21 mouse cellular contexts compared by ENCODE assay signal in the genomic region with DNA sequence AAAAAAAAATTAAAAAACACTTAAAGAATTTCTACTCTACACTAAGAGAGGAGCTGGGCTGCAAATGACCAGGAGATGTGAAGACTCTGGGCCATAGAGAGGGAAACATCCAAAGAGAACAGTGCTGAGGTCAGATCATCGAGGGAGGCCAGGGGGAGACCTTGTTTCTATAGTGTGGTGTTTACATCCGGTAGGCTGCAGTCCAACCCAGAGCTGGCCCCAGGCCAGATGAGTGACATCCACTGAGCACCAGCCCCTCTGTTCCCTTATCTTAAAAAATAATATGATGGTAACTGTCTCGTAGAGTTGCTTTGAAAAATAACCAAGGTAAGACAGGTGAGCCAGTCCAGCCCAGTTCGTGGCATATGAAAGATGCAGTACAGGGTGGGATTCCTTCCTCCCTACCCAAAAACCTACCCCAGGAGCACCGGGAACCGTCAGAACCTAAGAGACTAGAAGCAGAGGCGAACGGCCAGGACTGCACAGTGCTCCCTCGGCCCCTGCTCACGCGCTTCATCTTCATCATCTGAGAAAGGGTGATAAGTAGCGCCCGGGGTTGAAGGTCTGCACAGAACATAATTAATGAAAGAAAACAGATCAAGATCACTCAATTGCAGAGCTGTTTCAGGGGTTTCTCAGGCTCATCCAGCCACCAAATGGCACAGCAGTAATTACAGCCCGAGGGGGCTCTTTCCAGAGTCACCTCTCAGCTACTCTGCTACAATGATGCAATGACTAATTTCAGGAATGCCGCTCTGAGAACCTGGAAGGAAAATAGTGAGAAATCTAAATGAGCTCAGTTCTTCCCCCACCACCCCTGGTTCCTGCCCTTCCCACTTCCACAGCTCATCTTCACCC. TPM values are rescaled to one million over a fixed set of nuclear protein-coding genes. Genes with fewer than 3 reads are reported as not detected.
DNase-seq lines count a peak whose midpoint lies in the region; ATAC-seq and TF ChIP-seq lines count a peak whose summit lies in the region.
"Had no signal": no experiment of that assay in that cellular context is flagged by ENCODE, and none has a peak within 500 bp of the region (broad histone marks: within the 10 kb centered on the region; RNA-seq: fewer than 3 reads in every experiment).

No protein-coding gene starts in this region.

- ATAC-seq in heart, embryonic 11.5 days (replicated peaks; ENCODE audit: insufficient number of reproducible peaks, low FRiP score, low TSS enrichment) = 0 out of 2 replicates have a peak, but pooled peaks have one; percentile 37
- ATAC-seq in neural tube, embryonic 12.5 days (ENCODE audit: low FRiP score, low read depth) = 0 out of 2 replicates have a peak, but pooled peaks have one; percentile 33
- ATAC-seq in neural tube, embryonic 15.5 days (ENCODE audit: low FRiP score) = no peak
- peak; percentile 12; the same call in 1 of the 2 replicates for ATAC-seq in midbrain, embryonic 16.5 days

- 44% methylated on average over 15 of the region's 15 CpGs for WGBS in heart, embryonic 11.5 days (ENCODE audit: insufficient replicate concordance)
- WGBS in neural tube, embryonic 12.5 days = 69% methylated on average over 15 of the region's 15 CpGs
- 56% methylated on average over 15 of the region's 15 CpGs for WGBS in neural tube, embryonic 15.5 days
- 68% methylated on average over 15 of the region's 15 CpGs for WGBS in midbrain, embryonic 16.5 days

- H3K36me3 ChIP-seq in heart, embryonic 11.5 days (ENCODE audit: control insufficient read depth, insufficient read depth, low read length) = no peaks in the 10 kb centered on the region
- no peaks in the 10 kb centered on the region for H3K36me3 ChIP-seq in neural tube, embryonic 12.5 days
- no peaks in the 10 kb centered on the region for H3K36me3 ChIP-seq in neural tube, embryonic 15.5 days
- no peaks in the 10 kb centered on the region for H3K36me3 ChIP-seq in midbrain, embryonic 16.5 days (ENCODE audit: control insufficient read depth, insufficient read depth, low read length)
- H3K36me3 ChIP-seq: embryonic facial prominence, embryonic 12.5 days; limb, embryonic 12.5 days; stomach, embryonic 15.5 days had no signal

- no peaks in the 10 kb centered on the region for H3K27me3 ChIP-seq in heart, embryonic 11.5 days (ENCODE audit: control insufficient read depth, insufficient read depth, low read length)
- no peaks in the 10 kb centered on the region for H3K27me3 ChIP-seq in neural tube, embryonic 12.5 days (replicated peaks)
- H3K27me3 ChIP-seq in neural tube, embryonic 15.5 days (replicated peaks) = no peaks in the 10 kb centered on the region
- no peaks in the 10 kb centered on the region for H3K27me3 ChIP-seq in midbrain, embryonic 16.5 days (ENCODE audit: control insufficient read depth, insufficient read depth, low read depth, low read length)
- H3K27me3 ChIP-seq: embryonic facial prominence, embryonic 12.5 days; limb, embryonic 12.5 days; stomach, embryonic 15.5 days had no signal

- TF ChIP-seq CTCF in gastrocnemius, adult 2 months (IDR thresholded peaks at IDR 0.05) = no peak

- H3K9ac ChIP-seq in heart, embryonic 11.5 days (ENCODE audit: low read depth, low read length) = no peak overlapping the region
- no peak overlapping the region for H3K9ac ChIP-seq in neural tube, embryonic 12.5 days
- H3K9ac ChIP-seq in neural tube, embryonic 15.5 days (replicated peaks) = no peak overlapping the region
- no peak overlapping the region for H3K9ac ChIP-seq in midbrain, embryonic 16.5 days (ENCODE audit: low read depth, low read length)
- H3K9ac ChIP-seq: embryonic facial prominence, embryonic 12.5 days; limb, embryonic 12.5 days; liver, embryonic 14.5 days; stomach, embryonic 15.5 days had no signal

- H3K4me2 ChIP-seq in heart, embryonic 11.5 days = no peak overlapping the region
- H3K4me2 ChIP-seq in neural tube, embryonic 12.5 days (replicated peaks) = no peak overlapping the region
- no peak overlapping the region for H3K4me2 ChIP-seq in neural tube, embryonic 15.5 days
- H3K4me2 ChIP-seq in midbrain, embryonic 16.5 days (ENCODE audit: low read length) = no peak overlapping the region
- H3K4me2 ChIP-seq: embryonic facial prominence, embryonic 12.5 days; limb, embryonic 12.5 days; stomach, embryonic 15.5 days had no signal

- no peak for DNase-seq in heart, adult 9 months (ENCODE audit: low spot score in 2 of 2)
- peak; percentile 15 for DNase-seq in left cerebral cortex, postnatal 4 days
- DNase-seq in left cerebral cortex, adult 11 months (ENCODE audit: low spot score) = no peak
- DNase-seq in gastrocnemius, adult 2 months = no peak
- DNase-seq: adrenal gland, postnatal 14 days; cerebellum, adult 18-20 months; gastrocnemius, postnatal 10 days; kidney, postnatal 14 days; right cerebral cortex, postnatal 14 days had no signal

- no peak overlapping the region for H3K27ac ChIP-seq in heart, embryonic 11.5 days (ENCODE audit: low read depth, low read length)
- no peak overlapping the region for H3K27ac ChIP-seq in neural tube, embryonic 12.5 days
- no peak overlapping the region for H3K27ac ChIP-seq in neural tube, embryonic 15.5 days (replicated peaks)
- no peak overlapping the region for H3K27ac ChIP-seq in midbrain, embryonic 16.5 days (ENCODE audit: low read length)
- H3K27ac ChIP-seq in gastrocnemius, adult 2 months = no peak overlapping the region
- H3K27ac ChIP-seq: embryonic facial prominence, embryonic 12.5 days; left cerebral cortex, adult 2 months; limb, embryonic 12.5 days; liver, embryonic 14.5 days; stomach, embryonic 15.5 days had no signal

- no peaks in the 10 kb centered on the region for H3K9me3 ChIP-seq in heart, embryonic 11.5 days (replicated peaks; ENCODE audit: control insufficient read depth, low read length)
- H3K9me3 ChIP-seq in neural tube, embryonic 12.5 days = no peaks in the 10 kb centered on the region
- H3K9me3 ChIP-seq in neural tube, embryonic 15.5 days (replicated peaks) = no peaks in the 10 kb centered on the region
- H3K9me3 ChIP-seq in midbrain, embryonic 16.5 days (replicated peaks; ENCODE audit: control insufficient read depth, low read length, poor library complexity, severe bottlenecking) = no peaks in the 10 kb centered on the region
- H3K9me3 ChIP-seq: embryonic facial prominence, embryonic 12.5 days; limb, embryonic 12.5 days; stomach, embryonic 15.5 days had no signal

- no peak overlapping the region for H3K4me3 ChIP-seq in heart, embryonic 11.5 days (ENCODE audit: low read depth, low read length)
- no peak overlapping the region for H3K4me3 ChIP-seq in neural tube, embryonic 12.5 days
- no peak overlapping the region for H3K4me3 ChIP-seq in neural tube, embryonic 15.5 days (replicated peaks)
- no peak overlapping the region for H3K4me3 ChIP-seq in midbrain, embryonic 16.5 days (ENCODE audit: low read depth, low read length)
- H3K4me3 ChIP-seq in gastrocnemius, adult 2 months = no peak overlapping the region
- H3K4me3 ChIP-seq: embryonic facial prominence, embryonic 12.5 days; left cerebral cortex, adult 2 months; limb, embryonic 12.5 days; stomach, embryonic 15.5 days had no signal

- intact Hi-C loops in left cerebral cortex, postnatal 4 days (cut with DNase I) = loop anchor here (10.0 kb wide), 1 partner anchor 336 kb away; no protein-coding TSS in a partner anchor
- intact Hi-C loops in gastrocnemius, adult 2 months (cut with DNase I) = no loop called here

- H3K4me1 ChIP-seq in heart, embryonic 11.5 days (ENCODE audit: control insufficient read depth, insufficient read depth, low read length) = peaks cover 5% of the 10 kb centered on the region; the same call in 1 of the 2 replicates
- no peaks in the 10 kb centered on the region for H3K4me1 ChIP-seq in neural tube, embryonic 12.5 days
- peaks cover 8% of the 10 kb centered on the region for H3K4me1 ChIP-seq in neural tube, embryonic 15.5 days
- no peaks in the 10 kb centered on the region for H3K4me1 ChIP-seq in midbrain, embryonic 16.5 days (ENCODE audit: control insufficient read depth, insufficient read depth, low read length)
- H3K4me1 ChIP-seq: limb, embryonic 12.5 days; stomach, embryonic 15.5 days had no signal

RNA-seq across cellular contexts. Expression of a gene that starts 9.4 kb away (rescaled TPM):
- polyA plus RNA-seq in heart, embryonic 11.5 days (2014; fragmentation: Nextera tagmentation; extraction: Ambion mirVana) = not detected in 2 replicates
- total RNA-seq in left cerebral cortex, postnatal 4 days (2021) = under 1 TPM; 0.24 to 0.50 TPM
- polyA plus RNA-seq in neural tube, embryonic 12.5 days (2016; fragmentation: Nextera tagmentation; extraction: Ambion mirVana) = not detected in 2 replicates
- polyA plus RNA-seq in neural tube, embryonic 15.5 days (2015; fragmentation: Nextera tagmentation; extraction: Ambion mirVana) = not detected in 2 replicates
- polyA plus RNA-seq in midbrain, embryonic 16.5 days (2015; fragmentation: Nextera tagmentation; extraction: Ambion mirVana) = not detected in 2 replicates
- not detected for total RNA-seq in gastrocnemius, adult 2 months (2021)
- total RNA-seq: adrenal gland, postnatal 14 days; gastrocnemius, postnatal 10 days; heart, adult 8-10 months; heart, postnatal 10 days had no signal
- polyA plus RNA-seq: limb, embryonic 12.5 days; spleen, adult 2 months had no signal
